Mouse (Mus musculus) midbrain, embryonic 13.5 days (tissue): ENCODE data around the gene Gnmt. TPM values are rescaled to one million over a fixed set of nuclear protein-coding genes. Genes with fewer than 3 reads are reported as not detected.

Source experiments
- ATAC-seq: fragments of 200-750 bp; cut with Nextera tagmentation; 2 replicates; pipeline ENCODE4 v1.8.0; 2017; ENCODE audit warnings: mild to moderate bottlenecking, moderate TSS enrichment, moderate library complexity
- H3K27ac ChIP-seq: fragments of 300-500 bp; sonication (generic); 2 replicates; pipeline ENCODE4 v1.5.1; 2015; ENCODE audit warnings: inconsistent platforms, mild to moderate bottlenecking, moderate library complexity
- H3K27me3 ChIP-seq: fragments of 300-500 bp; sonication (generic); 2 replicates; pipeline ENCODE4 v1.6.1; 2015; ENCODE audit warnings: mild to moderate bottlenecking, inconsistent platforms
- H3K36me3 ChIP-seq: fragments of 300-500 bp; sonication (generic); 2 replicates; pipeline ENCODE4 v1.6.1; 2015; ENCODE audit warnings: mild to moderate bottlenecking, inconsistent platforms
- H3K4me1 ChIP-seq: fragments of 300-500 bp; sonication (generic); replicated peaks from 2 replicates; pipeline ENCODE4 v1.6.1; 2015; ENCODE audit warnings: inconsistent platforms
- H3K4me2 ChIP-seq: fragments of 300-500 bp; sonication (generic); replicated peaks from 2 replicates; pipeline ENCODE4 v1.6.1; 2015; ENCODE audit warnings: moderate library complexity, mild to moderate bottlenecking, inconsistent platforms
- H3K4me3 ChIP-seq: fragments of 300-500 bp; sonication (generic); replicated peaks from 2 replicates; pipeline ENCODE4 v1.5.1; 2015; ENCODE audit warnings: mild to moderate bottlenecking, inconsistent platforms
- H3K9ac ChIP-seq: fragments of 300-500 bp; sonication (generic); replicated peaks from 2 replicates; pipeline ENCODE4 v1.6.1; 2015; ENCODE audit warnings: mild to moderate bottlenecking, inconsistent platforms
- H3K9me3 ChIP-seq: fragments of 300-500 bp; sonication (generic); 2 replicates; pipeline ENCODE4 v1.6.1; 2016; ENCODE audit warnings: mild to moderate bottlenecking, inconsistent platforms
- WGBS: fragments of 180-500 bp; shearing (Covaris S2); methylation state at CpG from one replicate; pipeline ENCODE4 v1.1.7; 2015; 5-methylcytosine and 5-hydroxymethylcytosine counted together
- polyA plus RNA-seq: library from polyadenylated mRNA; unstranded; fragments of >200 nt; fragmentation: Nextera tagmentation; extraction: Ambion mirVana; gene quantifications from 2 replicates; pipeline ENCODE4 v1.2.1, GENCODE M21; 2015

Gnmt gene
- polyA plus RNA-seq, 1 experiment from 2014 or later = 0.81 TPM

DNA sequence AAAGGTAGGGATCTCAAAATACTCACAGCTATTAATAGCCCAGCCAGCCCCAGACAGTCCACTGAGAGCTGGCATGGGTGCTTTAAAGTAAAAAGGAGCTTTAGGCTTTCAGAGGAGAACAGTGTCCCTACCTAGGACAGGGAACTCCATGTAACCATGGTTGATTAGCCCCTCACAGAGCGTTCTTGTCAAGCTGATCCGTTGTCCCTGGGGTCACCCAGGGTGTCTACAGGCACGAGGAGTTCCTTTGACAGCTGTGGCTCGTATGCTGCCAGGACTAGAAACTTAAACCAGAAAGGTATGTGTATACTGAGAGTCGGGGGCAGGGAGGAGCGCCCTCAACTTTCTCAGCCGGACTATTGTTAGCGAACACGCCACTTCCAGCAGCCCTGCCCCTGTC is 50.1 kb downstream of the Gnmt start:
- Histone ChIP-seq H3K9ac (peak overlapping the region; percentile 69), H3K36me3 (peaks cover 53% of the 10 kb centered on the region), H3K27ac (no peak overlapping the region), H3K4me2 (peak overlapping the region; percentile 82), H3K4me3 (peak overlapping the region; percentile 71), H3K27me3 (no peaks in the 10 kb centered on the region), H3K4me1 (peaks cover 41% of the 10 kb centered on the region), H3K9me3 (no peaks in the 10 kb centered on the region)
- 71% methylated on average over 9 of the region's 9 CpGs for WGBS
- ATAC-seq = no peak

DNA sequence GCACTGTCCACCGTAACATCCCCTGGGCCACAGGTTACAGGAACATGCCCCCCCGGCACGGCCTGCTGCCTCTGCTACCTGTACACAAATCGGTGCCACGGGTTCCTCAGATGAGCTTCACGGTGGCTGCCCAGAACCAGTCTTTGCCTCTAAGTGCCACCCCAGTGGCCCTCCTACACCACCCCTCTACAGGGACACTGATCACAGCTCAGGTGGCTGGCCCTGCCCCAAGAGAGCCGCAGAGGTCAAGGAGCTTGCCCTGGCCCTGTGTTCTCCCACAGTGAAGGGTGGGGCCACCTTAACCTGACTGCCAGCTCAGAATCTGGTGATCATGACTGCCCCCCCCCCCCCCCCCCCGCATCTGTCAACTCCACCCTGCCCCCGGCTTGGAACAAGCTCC is 50.6 kb downstream of the Gnmt start, which contains the start of gene Mea1:
Gene Mea1 (plus strand): TSS at position 378 of the 400 bp plus-strand sequence.
- Histone ChIP-seq H3K36me3 (peaks cover 48% of the 10 kb centered on the region), H3K9ac (peak within 1 kb of the TSS; percentile 69), H3K27ac (peak within 1 kb of the TSS; percentile 91; the same call in 1 of the 2 replicates), H3K4me1 (peaks cover 46% of the 10 kb centered on the region), H3K4me3 (peak within 1 kb of the TSS; percentile 71), H3K9me3 (no peaks in the 10 kb centered on the region), H3K27me3 (no peaks in the 10 kb centered on the region), H3K4me2 (peak within 1 kb of the TSS; percentile 82)
- no peak for ATAC-seq
- 79% methylated on average over 9 of the region's 9 CpGs for WGBS

Other genes starting within 250 kb of the Gnmt start
- 4.6 and 5.0 TPM in 2 replicates for gene Ttbk1, start 241.5 kb downstream of the Gnmt start, polyA plus RNA-seq
- 31.6 and 32.4 TPM in 2 replicates for gene Dnph1, start 232.5 kb downstream of the Gnmt start, polyA plus RNA-seq
- gene Cul9, start 182.8 kb downstream of the Gnmt start, polyA plus RNA-seq = 18.7 and 20.3 TPM in 2 replicates
- gene Srf, start 173.0 kb downstream of the Gnmt start, polyA plus RNA-seq = 4.1 and 6.0 TPM in 2 replicates
- 33.4 and 37.5 TPM in 2 replicates for gene Ptk7, start 99.7 kb downstream of the Gnmt start, polyA plus RNA-seq
- 49.1 and 54.1 TPM in 2 replicates for gene Klc4, start 83.1 kb downstream of the Gnmt start, polyA plus RNA-seq
- 75.1 and 89.5 TPM in 2 replicates for gene Mrpl2, start 82.9 kb downstream of the Gnmt start, polyA plus RNA-seq
- 41.6 and 46.3 TPM in 2 replicates for gene Cul7, start 78.8 kb downstream of the Gnmt start, polyA plus RNA-seq
- 48.1 and 49.9 TPM in 2 replicates for gene Rrp36, start 54.8 kb downstream of the Gnmt start, polyA plus RNA-seq
- 237 and 241 TPM in 2 replicates for gene Mea1, start 50.4 kb downstream of the Gnmt start, polyA plus RNA-seq
- 152 TPM in 2 replicates for gene Klhdc3, start 48.3 kb downstream of the Gnmt start, polyA plus RNA-seq
- gene Ppp2r5d, start 24.1 kb downstream of the Gnmt start, polyA plus RNA-seq = 88.6 and 94.5 TPM in 2 replicates
- 21.3 and 24.3 TPM in 2 replicates for gene Pex6, start 17.7 kb downstream of the Gnmt start, polyA plus RNA-seq
- gene Cnpy3, start 23.0 kb upstream of the Gnmt start, polyA plus RNA-seq = 55.7 and 59.8 TPM in 2 replicates
- gene Ptcra, start 34.5 kb upstream of the Gnmt start, polyA plus RNA-seq = 0.24 and 0.46 TPM in 2 replicates
- 53.4 and 54.0 TPM in 2 replicates for gene 2310039H08Rik, start 43.5 kb upstream of the Gnmt start, polyA plus RNA-seq
- gene Rpl7l1, start 53.5 kb upstream of the Gnmt start, polyA plus RNA-seq = 119 and 125 TPM in 2 replicates
- gene Bicral, start 129.3 kb upstream of the Gnmt start, polyA plus RNA-seq = 9.4 and 9.6 TPM in 2 replicates
- gene Tbcc, start 161.5 kb upstream of the Gnmt start, polyA plus RNA-seq = 56.6 and 68.3 TPM in 2 replicates
- not detected in 2 replicates for gene Prph2, start 181.3 kb upstream of the Gnmt start, polyA plus RNA-seq